Mouse (Mus musculus) liver, embryonic 14.5 days (tissue): ENCODE measurements around the gene Pla2g12b. TPM values are rescaled to one million over a fixed set of nuclear protein-coding genes. Genes with fewer than 3 reads are reported as not detected.

Source experiments
- ATAC-seq: fragments of 200-750 bp; cut with Nextera tagmentation; 2 replicates; pipeline ENCODE4 v1.8.0; 2017; ENCODE audit warnings: moderate number of reproducible peaks, mild to moderate bottlenecking, moderate library complexity; ENCODE audit not compliant: insufficient read depth
- DNase-seq, 3 experiments: peaks; one replicate each; pipeline ENCODE4 v3.0.0-alpha.2; 2012 to 2013; ENCODE audit warnings: low read depth in 3 of 3, low spot score in 3 of 3
- H3K27ac ChIP-seq: fragments of 300-500 bp; sonication (generic); 2 replicates; pipeline ENCODE4 v1.5.1; 2014; ENCODE audit warnings: moderate library complexity, mild to moderate bottlenecking, control low read depth, inconsistent platforms
- H3K27me3 ChIP-seq: fragments of 300-500 bp; sonication (generic); 2 replicates; pipeline ENCODE4 v1.6.1; 2014; ENCODE audit warnings: mild to moderate bottlenecking, low read length, moderate library complexity; ENCODE audit not compliant: control insufficient read depth, insufficient read depth
- H3K36me3 ChIP-seq: fragments of 300-500 bp; sonication (generic); replicated peaks from 2 replicates; pipeline ENCODE4 v1.6.1; 2014; ENCODE audit warnings: low read depth; ENCODE audit not compliant: control insufficient read depth, insufficient read depth
- H3K4me1 ChIP-seq, 2 experiments: fragments of 200-500 bp in 1 of 2; fragments of 300-500 bp in 1 of 2; sonication (generic) in 1 of 2; replicated peaks; 2 replicates each; pipeline ENCODE4 v1.6.1; 2012 to 2014; ENCODE audit warnings: antibody characterized with exemption in 1 of 2, inconsistent platforms in 1 of 2, low read length in 1 of 2; ENCODE audit not compliant: control insufficient read depth in 2 of 2, insufficient read depth in 2 of 2
- H3K4me2 ChIP-seq: fragments of 300-500 bp; sonication (generic); 2 replicates; pipeline ENCODE4 v1.6.1; 2014; ENCODE audit warnings: low read depth, mild to moderate bottlenecking, control low read depth, moderate library complexity
- H3K4me3 ChIP-seq, 2 experiments: fragments of 200-500 bp in 1 of 2; fragments of 300-500 bp in 1 of 2; sonication (generic) in 1 of 2; 2 replicates each; pipeline ENCODE4 v1.5.1; 2012 to 2014; ENCODE audit warnings: low read depth in 2 of 2, low read length in 2 of 2, mild to moderate bottlenecking in 2 of 2, control low read depth in 1 of 2, inconsistent platforms in 1 of 2, moderate library complexity in 1 of 2; ENCODE audit not compliant: insufficient read depth in 1 of 2
- H3K9ac ChIP-seq: fragments of 300-500 bp; sonication (generic); replicated peaks from 2 replicates; pipeline ENCODE4 v1.6.1; 2014; ENCODE audit warnings: mild to moderate bottlenecking, control low read depth, moderate library complexity
- H3K9me3 ChIP-seq: fragments of 300-500 bp; sonication (generic); 2 replicates; pipeline ENCODE4 v1.6.1; 2016; ENCODE audit warnings: low read length, mixed read lengths; ENCODE audit not compliant: control insufficient read depth
- CTCF ChIP-seq: IDR thresholded peaks from 2 replicates; pipeline ENCODE4 v1.5.1; 2016; ENCODE audit warnings: antibody characterized with exemption, low read depth, control low read depth
- EP300 ChIP-seq: IDR thresholded peaks from 2 replicates; pipeline ENCODE4 v1.6.1; 2016; ENCODE audit warnings: antibody characterized with exemption, low read depth
- WGBS: fragments of 180-500 bp; shearing (Covaris S2); extraction: QIAGEN DNeasy Blood & Tissue Kit; methylation state at CpG from one replicate; pipeline ENCODE4 v1.1.7; 2014; ENCODE audit not compliant: insufficient replicate concordance; 5-methylcytosine and 5-hydroxymethylcytosine counted together
- polyA plus RNA-seq, 2 experiments: library from polyadenylated mRNA; depleted of rRNA in 1 of 2; stranded (reverse) in 1 of 2; unstranded in 1 of 2; fragments of >200 nt; fragmentation: Nextera tagmentation in 1 of 2; extraction: Ambion mirVana in 1 of 2; gene quantifications; 2 replicates each; pipeline versions ENCODE4 v1.2.1 to v1.2.3; 2012 to 2014

The Pla2g12b gene
- polyA plus RNA-seq, 2 experiments, result 21.6 to 43.9 TPM

GRCm38 (mm10) chr10:59426371-59426770, 22.9 kb downstream of the Pla2g12b start:
- Histone ChIP-seq H3K27ac (no peak overlapping the region), H3K9ac (no peak overlapping the region), H3K4me3 (no peak overlapping the region), H3K9me3 (no peaks in the 10 kb centered on the region), H3K27me3 (no peaks in the 10 kb centered on the region), H3K4me1 (peaks cover 0 to 8% of the 10 kb centered on the region in 2 experiments; a peak in 1 of 4 replicates), H3K36me3 (no peaks in the 10 kb centered on the region), H3K4me2 (no peak overlapping the region)
- no peak for TF ChIP-seq EP300
- no peak for TF ChIP-seq CTCF
- 66% methylated on average over 4 of the region's 4 CpGs for WGBS
- ATAC-seq (no peak), DNase-seq (no peak)

DNA sequence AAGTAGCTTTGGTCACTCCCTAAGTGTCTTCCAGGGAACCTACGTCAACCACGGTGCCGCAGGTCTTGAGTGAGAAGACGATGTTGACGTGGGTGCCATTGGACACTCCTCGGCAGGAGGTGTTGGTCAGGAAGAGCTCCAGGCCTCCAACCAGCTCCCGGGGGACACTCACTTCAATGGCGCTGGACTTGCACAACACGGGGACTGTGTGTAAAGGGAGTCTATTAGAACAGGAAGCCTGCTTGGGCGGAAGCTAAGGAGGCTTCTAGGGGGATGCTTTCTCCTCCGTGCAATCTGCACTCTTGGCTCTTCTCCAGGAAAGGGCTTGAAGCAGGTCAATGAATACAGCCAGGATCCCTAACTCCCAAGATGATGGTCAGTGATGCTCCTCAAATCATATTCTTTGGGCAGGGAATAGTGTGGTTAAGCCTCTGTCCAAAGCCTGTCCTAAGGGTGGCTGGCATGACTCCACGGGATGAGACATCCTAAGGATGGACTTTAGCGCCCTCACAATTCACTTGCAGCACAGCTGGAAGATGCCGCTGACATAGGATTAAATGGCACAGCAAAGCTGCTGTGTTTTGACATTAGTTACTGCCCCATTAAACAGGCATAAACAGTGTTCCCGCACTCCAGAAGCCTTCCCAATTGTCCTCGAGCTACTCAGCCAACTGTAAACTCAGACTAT, 26.1 kb downstream of the Pla2g12b start:
- 60% methylated on average over 16 of the region's 16 CpGs for WGBS
- H3K4me2 ChIP-seq, result no peak overlapping the region
- no peak overlapping the region for H3K9ac ChIP-seq
- no peak overlapping the region for H3K4me3 ChIP-seq
- H3K27ac ChIP-seq, result no peak overlapping the region
- no peaks in the 10 kb centered on the region for H3K36me3 ChIP-seq
- no peaks in the 10 kb centered on the region for H3K27me3 ChIP-seq
- DNase-seq, result no peak
- TF ChIP-seq EP300 (no peak), CTCF (no peak)
- peaks cover 0 to 10% of the 10 kb centered on the region in 2 experiments; a peak in 1 of 4 replicates for H3K4me1 ChIP-seq
- no peak for ATAC-seq
- no peaks in the 10 kb centered on the region for H3K9me3 ChIP-seq

DNA sequence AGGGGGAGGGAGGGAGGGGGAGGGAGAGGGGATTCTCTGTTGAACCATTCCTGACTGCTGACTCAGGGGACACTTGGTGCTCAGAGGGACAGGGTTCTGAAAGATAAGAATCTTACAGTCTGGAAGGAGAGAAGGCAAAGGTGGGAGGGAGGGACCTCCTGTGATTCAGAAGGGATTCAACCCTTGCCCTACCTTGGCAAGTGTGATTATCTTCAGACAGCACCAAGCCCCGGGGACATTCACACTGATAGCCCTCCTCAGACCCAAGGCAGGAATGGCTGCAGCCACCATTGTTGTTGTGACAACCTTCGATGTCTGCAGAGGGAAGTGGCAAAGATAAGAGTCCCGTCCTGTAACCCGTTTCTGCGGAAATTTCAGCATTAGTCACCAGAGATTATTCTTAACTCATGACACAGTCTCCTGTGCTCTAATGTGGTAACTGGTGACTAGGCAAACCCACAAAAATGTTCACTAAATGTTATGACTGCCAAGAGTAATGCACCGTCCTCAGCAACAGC, 27.3 kb downstream of the Pla2g12b start:
- Histone ChIP-seq H3K4me2 (no peak overlapping the region), H3K36me3 (no peaks in the 10 kb centered on the region), H3K9ac (no peak overlapping the region), H3K9me3 (no peaks in the 10 kb centered on the region), H3K27ac (no peak overlapping the region), H3K27me3 (no peaks in the 10 kb centered on the region), H3K4me1 (peaks cover 0 to 10% of the 10 kb centered on the region in 2 experiments; a peak in 1 of 4 replicates), H3K4me3 (no peak overlapping the region)
- peak; percentile 10 to 51 (median 24) for DNase-seq
- no peak for TF ChIP-seq CTCF
- TF ChIP-seq EP300, result no peak
- 4% methylated on average over 6 of the region's 6 CpGs for whole genome bisulfite sequencing
- ATAC-seq, result peak; percentile 59; the same call in 1 of the 2 replicates

DNA sequence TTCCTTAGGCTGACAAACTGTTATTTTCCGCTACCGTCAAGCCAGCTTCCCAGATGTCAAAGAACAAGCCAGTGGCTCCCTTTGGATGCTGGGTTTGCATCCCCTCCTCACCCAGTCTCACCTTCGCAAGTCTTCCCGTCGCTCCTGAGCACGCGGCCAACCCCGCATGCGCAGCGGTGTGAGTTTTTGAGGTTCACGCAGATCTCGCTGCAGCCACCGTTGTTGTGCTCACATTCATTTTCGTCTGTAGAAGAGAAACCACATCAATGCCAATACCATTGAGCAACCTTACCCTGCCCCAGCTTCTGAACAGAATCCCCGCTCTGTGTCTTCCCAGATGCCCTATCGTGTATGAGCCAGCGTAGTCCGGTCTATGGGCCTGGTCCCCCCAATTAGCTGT, 32.3 kb downstream of the Pla2g12b start:
- Histone ChIP-seq H3K27ac (no peak overlapping the region), H3K27me3 (no peaks in the 10 kb centered on the region), H3K36me3 (no peaks in the 10 kb centered on the region), H3K9me3 (no peaks in the 10 kb centered on the region), H3K9ac (no peak overlapping the region), H3K4me2 (no peak overlapping the region), H3K4me3 (no peak overlapping the region), H3K4me1 (peaks cover 0 to 5% of the 10 kb centered on the region in 2 experiments; a peak in 1 of 4 replicates)
- 83% methylated on average over 18 of the region's 18 CpGs for WGBS
- TF ChIP-seq EP300 (no peak), CTCF (no peak)
- DNase-seq (no peak), ATAC-seq (no peak)

GRCm38 (mm10) chr10:59438651-59439050, 35.2 kb downstream of the Pla2g12b start:
- no peak overlapping the region for H3K27ac ChIP-seq
- H3K9ac ChIP-seq, result no peak overlapping the region
- no peak overlapping the region for H3K4me3 ChIP-seq
- H3K36me3 ChIP-seq, result no peaks in the 10 kb centered on the region
- no peak for TF ChIP-seq EP300
- ATAC-seq (no peak), DNase-seq (no peak)
- H3K4me1 ChIP-seq, result peaks cover 0 to 3% of the 10 kb centered on the region in 2 experiments; a peak in 1 of 4 replicates
- H3K4me2 ChIP-seq, result no peak overlapping the region
- no peaks in the 10 kb centered on the region for H3K27me3 ChIP-seq
- no peaks in the 10 kb centered on the region for H3K9me3 ChIP-seq
- WGBS, result 76% methylated on average over 12 of the region's 12 CpGs
